Mouse (Mus musculus): ENCODE data around the gene Atp6v0a4. TPM values are rescaled to one million over a fixed set of nuclear protein-coding genes. Genes with fewer than 3 reads are reported as not detected.

Atp6v0a4 gene
- total RNA-seq, 1 experiment = 2.7 TPM

DNA sequence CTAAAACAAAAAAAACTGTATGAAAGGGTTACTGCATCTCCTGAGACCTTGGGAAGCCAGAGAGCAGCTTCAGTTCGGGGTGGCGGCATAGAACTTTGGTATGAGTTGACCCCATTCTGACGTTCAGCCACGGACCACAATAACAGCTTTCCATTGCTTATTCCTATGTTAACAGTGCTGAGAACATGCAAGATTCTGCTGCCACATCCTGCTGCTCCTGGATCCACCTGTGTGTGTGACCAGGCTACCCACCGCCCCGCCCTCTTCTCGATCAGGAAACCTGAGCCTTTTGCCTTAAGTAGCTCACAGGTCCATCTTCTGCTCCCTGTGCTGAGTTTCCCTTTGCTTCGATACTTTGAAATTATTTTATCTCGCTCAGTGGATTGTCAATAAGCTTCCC is 18.5 kb downstream of the Atp6v0a4 start:
- Histone ChIP-seq H3K4me3 (ENCODE audit: insufficient read depth in 1 of 2, low read depth in 1 of 2, low read length in 2 of 2, poor library complexity in 1 of 2, severe bottlenecking in 1 of 2) (no peak overlapping the region), H3K36me3 (ENCODE audit: control insufficient read depth, insufficient read depth, low read length, poor library complexity, severe bottlenecking) (no peaks in the 10 kb centered on the region), H3K27ac (ENCODE audit: insufficient read depth, low read depth, low read length, poor library complexity, severe bottlenecking) (no peak overlapping the region), H3K4me1 (ENCODE audit: control insufficient read depth in 2 of 2, insufficient read depth in 2 of 2, low read length in 2 of 2, poor library complexity in 1 of 2) (peaks cover 2 to 17% of the 10 kb centered on the region in 2 experiments; a peak in 2 of 4 replicates), H3K9ac (ENCODE audit: insufficient read depth, low read depth, low read length, poor library complexity, severe bottlenecking) (no peak overlapping the region), H3K9me3 (ENCODE audit: control insufficient read depth, insufficient read depth, low read depth, low read length) (no peaks in the 10 kb centered on the region)
- in situ Hi-C loops (cut with MboI; ENCODE audit: low sequenced_read_pairs in 2 of 2, unreplicated experiment in 2 of 2) = no loop called here
- no peak for TF ChIP-seq ZNF384 (IDR thresholded peaks at IDR 0.05; ENCODE audit: low read depth, low read length)
- TF ChIP-seq MAFK (IDR thresholded peaks at IDR 0.05; ENCODE audit: insufficient read depth, low read depth, low read length) = no peak
- no peak for TF ChIP-seq CHD2 (IDR thresholded peaks at IDR 0.05; ENCODE audit: low read depth, low read length)
- TF ChIP-seq ZC3H11A (IDR thresholded peaks at IDR 0.05; ENCODE audit: borderline replicate concordance, low read depth, low read length) = no peak
- no peak for TF ChIP-seq HCFC1 (IDR thresholded peaks at IDR 0.05; ENCODE audit: borderline replicate concordance, insufficient read depth, low read length)
- DNase-seq (ENCODE audit: low read depth, low spot score) = no peak

DNA sequence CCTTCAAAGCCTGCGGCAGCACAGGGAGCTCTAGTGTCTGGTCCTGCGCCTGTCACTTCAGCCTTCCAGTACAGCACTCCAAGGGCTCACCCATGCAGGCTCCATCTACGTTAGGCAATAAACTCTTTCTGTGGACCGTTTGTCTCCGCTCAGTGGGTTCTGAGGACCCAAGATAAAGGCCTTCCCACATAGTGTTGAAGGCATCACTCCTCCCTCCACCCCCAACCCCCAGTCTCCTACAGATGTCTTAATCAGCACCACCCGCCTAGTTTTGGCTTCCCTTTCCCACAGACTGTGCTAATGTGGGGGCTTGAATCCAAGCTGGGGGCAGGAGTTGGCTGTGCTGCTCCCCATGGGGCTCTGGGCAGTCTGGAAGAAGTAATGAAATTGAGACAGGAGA is 20.6 kb downstream of the Atp6v0a4 start:
- peaks cover 2 to 10% of the 10 kb centered on the region in 2 experiments; a peak in 1 of 4 replicates for H3K4me1 ChIP-seq (ENCODE audit: control insufficient read depth in 2 of 2, insufficient read depth in 2 of 2, low read length in 2 of 2, poor library complexity in 1 of 2)
- H3K4me3 ChIP-seq (ENCODE audit: insufficient read depth in 1 of 2, low read depth in 1 of 2, low read length in 2 of 2, poor library complexity in 1 of 2, severe bottlenecking in 1 of 2) = no peak overlapping the region
- H3K9me3 ChIP-seq (ENCODE audit: control insufficient read depth, insufficient read depth, low read depth, low read length) = no peaks in the 10 kb centered on the region
- in situ Hi-C loops (cut with MboI; ENCODE audit: low sequenced_read_pairs in 2 of 2, unreplicated experiment in 2 of 2) = no loop called here
- no peak for TF ChIP-seq ZC3H11A (IDR thresholded peaks at IDR 0.05; ENCODE audit: borderline replicate concordance, low read depth, low read length)
- TF ChIP-seq HCFC1 (IDR thresholded peaks at IDR 0.05; ENCODE audit: borderline replicate concordance, insufficient read depth, low read length) = no peak
- TF ChIP-seq CHD2 (IDR thresholded peaks at IDR 0.05; ENCODE audit: low read depth, low read length) = no peak
- no peak for TF ChIP-seq MAFK (IDR thresholded peaks at IDR 0.05; ENCODE audit: insufficient read depth, low read depth, low read length)
- TF ChIP-seq ZNF384 (IDR thresholded peaks at IDR 0.05; ENCODE audit: low read depth, low read length) = no peak
- DNase-seq (ENCODE audit: low read depth, low spot score) = no peak
- H3K9ac ChIP-seq (ENCODE audit: insufficient read depth, low read depth, low read length, poor library complexity, severe bottlenecking) = no peak overlapping the region
- no peaks in the 10 kb centered on the region for H3K36me3 ChIP-seq (ENCODE audit: control insufficient read depth, insufficient read depth, low read length, poor library complexity, severe bottlenecking)
- no peak overlapping the region for H3K27ac ChIP-seq (ENCODE audit: insufficient read depth, low read depth, low read length, poor library complexity, severe bottlenecking)

DNA sequence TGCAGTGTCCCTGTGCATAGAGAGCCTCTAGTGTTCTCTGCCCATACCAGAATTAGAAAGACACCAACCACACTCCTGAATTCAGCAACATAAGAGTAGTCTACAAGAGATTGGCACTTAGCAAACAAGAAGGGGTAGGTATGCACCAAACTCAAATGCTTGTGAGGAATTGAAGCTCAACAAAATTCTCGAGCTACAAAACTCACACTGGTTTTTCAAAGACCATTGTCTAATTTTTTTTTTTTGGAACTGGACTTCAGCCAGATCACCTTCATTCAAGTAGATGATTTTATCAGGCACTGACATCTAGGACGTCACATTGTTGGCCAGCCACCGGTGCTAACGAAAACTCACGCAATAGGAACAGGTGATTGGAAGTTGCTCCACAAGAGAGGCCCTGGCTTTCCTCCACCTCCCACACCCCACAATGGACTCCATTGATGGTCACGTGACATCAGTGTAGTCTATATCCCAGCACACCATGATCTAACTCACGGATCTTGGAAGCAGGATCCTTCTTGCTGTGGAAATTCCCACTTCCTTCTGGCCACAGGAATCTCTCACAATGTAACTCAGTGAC is 22.1 kb downstream of the Atp6v0a4 start:
- Histone ChIP-seq H3K9ac (ENCODE audit: insufficient read depth, low read depth, low read length, poor library complexity, severe bottlenecking) (no peak overlapping the region), H3K9me3 (ENCODE audit: control insufficient read depth, insufficient read depth, low read depth, low read length) (no peaks in the 10 kb centered on the region), H3K4me1 (ENCODE audit: control insufficient read depth in 2 of 2, insufficient read depth in 2 of 2, low read length in 2 of 2, poor library complexity in 1 of 2) (peaks cover 0 to 9% of the 10 kb centered on the region in 2 experiments; a peak in 1 of 4 replicates), H3K36me3 (ENCODE audit: control insufficient read depth, insufficient read depth, low read length, poor library complexity, severe bottlenecking) (no peaks in the 10 kb centered on the region), H3K4me3 (ENCODE audit: insufficient read depth in 1 of 2, low read depth in 1 of 2, low read length in 2 of 2, poor library complexity in 1 of 2, severe bottlenecking in 1 of 2) (no peak overlapping the region), H3K27ac (ENCODE audit: insufficient read depth, low read depth, low read length, poor library complexity, severe bottlenecking) (no peak overlapping the region)
- in situ Hi-C loops (cut with MboI; ENCODE audit: low sequenced_read_pairs in 2 of 2, unreplicated experiment in 2 of 2) = no loop called here
- TF ChIP-seq MAFK (IDR thresholded peaks at IDR 0.05; ENCODE audit: insufficient read depth, low read depth, low read length) (no peak), ZC3H11A (IDR thresholded peaks at IDR 0.05; ENCODE audit: borderline replicate concordance, low read depth, low read length) (no peak), CHD2 (IDR thresholded peaks at IDR 0.05; ENCODE audit: low read depth, low read length) (no peak), HCFC1 (IDR thresholded peaks at IDR 0.05; ENCODE audit: borderline replicate concordance, insufficient read depth, low read length) (no peak), ZNF384 (IDR thresholded peaks at IDR 0.05; ENCODE audit: low read depth, low read length) (no peak)
- no peak for DNase-seq (ENCODE audit: low read depth, low spot score)

DNA sequence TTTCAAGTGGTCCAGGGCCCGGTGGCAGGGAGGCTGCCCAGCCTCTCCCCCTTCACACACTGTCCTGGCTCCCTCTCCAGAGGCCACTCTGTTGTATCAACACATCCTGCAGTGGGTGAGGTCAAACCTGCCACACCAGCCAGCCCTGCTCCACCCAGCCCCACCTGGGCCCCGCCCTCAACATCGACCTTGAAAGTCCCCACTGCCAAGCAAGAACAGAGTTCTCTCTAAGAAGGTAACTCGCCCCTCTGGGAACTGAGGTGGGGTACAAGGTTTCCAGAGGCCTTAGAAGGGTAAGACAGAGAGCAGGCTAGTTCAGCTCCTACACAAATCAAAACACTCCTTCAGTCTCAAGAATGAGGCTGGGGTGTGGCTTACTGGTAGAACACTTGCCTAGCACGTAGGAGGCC is 27.4 kb downstream of the Atp6v0a4 start:
- no peak for DNase-seq (ENCODE audit: low read depth, low spot score)
- H3K36me3 ChIP-seq (ENCODE audit: control insufficient read depth, insufficient read depth, low read length, poor library complexity, severe bottlenecking) = no peaks in the 10 kb centered on the region
- H3K9ac ChIP-seq (ENCODE audit: insufficient read depth, low read depth, low read length, poor library complexity, severe bottlenecking) = no peak overlapping the region
- H3K9me3 ChIP-seq (ENCODE audit: control insufficient read depth, insufficient read depth, low read depth, low read length) = no peaks in the 10 kb centered on the region
- in situ Hi-C loops (cut with MboI; ENCODE audit: low sequenced_read_pairs in 2 of 2, unreplicated experiment in 2 of 2) = no loop called here
- H3K27ac ChIP-seq (ENCODE audit: insufficient read depth, low read depth, low read length, poor library complexity, severe bottlenecking) = 0 out of 2 replicates have a peak overlapping the region, but pooled peaks have one; percentile 27
- no peak for TF ChIP-seq HCFC1 (IDR thresholded peaks at IDR 0.05; ENCODE audit: borderline replicate concordance, insufficient read depth, low read length)
- TF ChIP-seq ZNF384 (IDR thresholded peaks at IDR 0.05; ENCODE audit: low read depth, low read length) = no peak
- no peak for TF ChIP-seq CHD2 (IDR thresholded peaks at IDR 0.05; ENCODE audit: low read depth, low read length)
- TF ChIP-seq ZC3H11A (IDR thresholded peaks at IDR 0.05; ENCODE audit: borderline replicate concordance, low read depth, low read length) = no peak
- TF ChIP-seq MAFK (IDR thresholded peaks at IDR 0.05; ENCODE audit: insufficient read depth, low read depth, low read length) = no peak
- H3K4me3 ChIP-seq (ENCODE audit: insufficient read depth in 1 of 2, low read depth in 1 of 2, low read length in 2 of 2, poor library complexity in 1 of 2, severe bottlenecking in 1 of 2) = peak overlapping the region in 1 of 2 experiments; percentile 27; a peak in 2 of 4 replicates
- peaks cover 0 to 12% of the 10 kb centered on the region in 2 experiments; a peak in 1 of 4 replicates for H3K4me1 ChIP-seq (ENCODE audit: control insufficient read depth in 2 of 2, insufficient read depth in 2 of 2, low read length in 2 of 2, poor library complexity in 1 of 2)

Data from ES-E14 (cell line).